Mouse (Mus musculus) CH12.LX (cell line): ENCODE data around the gene St6gal1.

Experiments used
- CHD2 ChIP-seq: IDR thresholded peaks from 2 replicates; pipeline ENCODE4 v1.6.1; 2011; ENCODE audit warnings: low read length, improper control_type of control experiment
- CTCF ChIP-seq, 2 experiments: IDR thresholded peaks in 1 of 2; conservative IDR thresholded peaks in 1 of 2; 2 replicates each; pipeline ENCODE4 v1.5.1; 2011 to 2012; ENCODE audit warnings: low read depth in 2 of 2, low read length in 2 of 2, improper control_type of control experiment in 1 of 2, inconsistent platforms in 1 of 2, mild to moderate bottlenecking in 1 of 2, moderate library complexity in 1 of 2
- EP300 ChIP-seq: IDR thresholded peaks from 2 replicates; pipeline ENCODE4 v1.6.1; 2011; ENCODE audit warnings: low read length, improper control_type of control experiment
- JUND ChIP-seq: conservative IDR thresholded peaks from 2 replicates; pipeline ENCODE4 v1.6.1; 2011; ENCODE audit warnings: low read depth, low read length, improper control_type of control experiment
- SIN3A ChIP-seq: IDR thresholded peaks from 2 replicates; pipeline ENCODE4 v1.6.1; 2012; ENCODE audit warnings: low read length, improper control_type of control experiment, inconsistent platforms

DNA sequence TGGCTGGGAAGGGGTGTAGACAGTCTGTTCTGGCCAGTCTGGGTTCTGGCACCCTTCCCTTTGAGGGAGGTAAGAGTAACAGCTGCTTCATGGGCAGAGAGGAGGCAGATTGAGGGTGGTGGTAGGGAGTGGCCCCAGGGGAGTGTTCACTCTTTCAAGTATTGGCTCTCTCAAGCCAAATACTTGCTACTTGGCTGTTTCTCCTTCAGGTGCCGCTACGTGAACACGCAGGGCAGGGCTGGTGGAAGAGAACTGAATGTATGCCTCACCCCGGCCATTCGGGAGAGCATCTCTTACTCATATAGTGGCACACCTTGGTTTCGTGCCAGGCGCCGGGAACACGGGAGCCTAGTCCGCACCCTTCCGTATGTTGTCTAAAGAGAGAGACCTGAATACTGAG is 41.8 kb downstream of the St6gal1 start:
- TF ChIP-seq CTCF (conservative IDR thresholded peaks at IDR 0.05 in 1 of 2, IDR thresholded peaks at IDR 0.05 in 1 of 2; ENCODE audit: low read depth in 2 of 2, low read length in 2 of 2): peak in 1 of 2 experiments; percentile 17; a peak in 2 of 4 replicates
- TF ChIP-seq JUND: no peak
- no peak for TF ChIP-seq CHD2
- TF ChIP-seq SIN3A: no peak
- TF ChIP-seq EP300: no peak
